Mouse (Mus musculus) neural tube, embryonic 13.5 days (tissue): Measurements from ENCODE around the gene Dnmt3b. TPM values are rescaled to one million over a fixed set of nuclear protein-coding genes. Genes with fewer than 3 reads are reported as not detected.
"Not testable (repeated sequence)": the region's sequence is repeated elsewhere in the genome, so short reads cannot be mapped to it uniquely, and the experiment has no call there.

Experiments
- ATAC-seq: fragments of 200-750 bp; cut with Nextera tagmentation; 2 replicates; pipeline ENCODE4 v1.8.0; 2017; ENCODE audit warnings: low read depth, mild to moderate bottlenecking, moderate TSS enrichment, moderate library complexity
- H3K27ac ChIP-seq: fragments of 300-500 bp; sonication (generic); replicated peaks from 2 replicates; pipeline ENCODE4 v1.5.1; 2015; ENCODE audit warnings: moderate library complexity, mild to moderate bottlenecking, inconsistent platforms
- H3K27me3 ChIP-seq: fragments of 300-500 bp; sonication (generic); 2 replicates; pipeline ENCODE4 v1.6.1; 2015; ENCODE audit warnings: mild to moderate bottlenecking, inconsistent platforms
- H3K36me3 ChIP-seq: fragments of 300-500 bp; sonication (generic); 2 replicates; pipeline ENCODE4 v1.6.1; 2015; ENCODE audit warnings: mild to moderate bottlenecking, inconsistent platforms
- H3K4me1 ChIP-seq: fragments of 300-500 bp; sonication (generic); replicated peaks from 2 replicates; pipeline ENCODE4 v1.6.1; 2015; ENCODE audit warnings: inconsistent platforms
- H3K4me2 ChIP-seq: fragments of 300-500 bp; sonication (generic); 2 replicates; pipeline ENCODE4 v1.6.1; 2015; ENCODE audit warnings: inconsistent platforms, mild to moderate bottlenecking, moderate library complexity
- H3K4me3 ChIP-seq: fragments of 300-500 bp; sonication (generic); 2 replicates; pipeline ENCODE4 v1.5.1; 2015; ENCODE audit warnings: mild to moderate bottlenecking, inconsistent platforms
- H3K9ac ChIP-seq: fragments of 300-500 bp; sonication (generic); 2 replicates; pipeline ENCODE4 v1.6.1; 2015; ENCODE audit warnings: moderate library complexity, mild to moderate bottlenecking, inconsistent platforms
- H3K9me3 ChIP-seq: fragments of 300-500 bp; sonication (generic); 2 replicates; pipeline ENCODE4 v1.6.1; 2016; ENCODE audit warnings: inconsistent platforms
- WGBS: fragments of 180-500 bp; shearing (Covaris S2); methylation state at CpG from one replicate; pipeline ENCODE4 v1.1.7; 2015; 5-methylcytosine and 5-hydroxymethylcytosine counted together
- polyA plus RNA-seq: library from polyadenylated mRNA; unstranded; fragments of >200 nt; fragmentation: Nextera tagmentation; extraction: Ambion mirVana; gene quantifications from 2 replicates; pipeline ENCODE4 v1.2.1, GENCODE M21; 2015

Gene Dnmt3b
- polyA plus RNA-seq, 1 experiment from 2014 or later = 3.9 TPM

- no peak overlapping the region for H3K27ac ChIP-seq
- H3K4me3 ChIP-seq = no peak overlapping the region
- no peak overlapping the region for H3K9ac ChIP-seq
- H3K9me3 ChIP-seq = no peaks in the 10 kb centered on the region
- H3K4me1 ChIP-seq = no peaks in the 10 kb centered on the region
- H3K27me3 ChIP-seq = no peaks in the 10 kb centered on the region
- H3K4me2 ChIP-seq = no peak overlapping the region
- no peak for ATAC-seq
- 0 out of 2 replicates have a peak, but pooled peaks cover 18% of the 10 kb centered on the region for H3K36me3 ChIP-seq
- WGBS = 98% methylated on average over 1 of the region's 1 CpGs
Measured at GRCm38 (mm10) chr2:153679959-153680358, 30.7 kb downstream of the Dnmt3b start.

GRCm38 (mm10) chr2:153693413-153693812 is 44.2 kb downstream of the Dnmt3b start:
- not testable (repeated sequence) for H3K27me3 ChIP-seq, H3K4me1 ChIP-seq, H3K27ac ChIP-seq, H3K9ac ChIP-seq, H3K9me3 ChIP-seq, ATAC-seq, H3K36me3 ChIP-seq, H3K4me2 ChIP-seq, H3K4me3 ChIP-seq
- 88% methylated on average over 7 of the region's 7 CpGs for WGBS

- Histone ChIP-seq H3K9ac (no peak overlapping the region), H3K27ac (no peak overlapping the region), H3K36me3 (no peaks in the 10 kb centered on the region), H3K4me1 (no peaks in the 10 kb centered on the region), H3K27me3 (no peaks in the 10 kb centered on the region), H3K9me3 (no peaks in the 10 kb centered on the region), H3K4me3 (no peak overlapping the region), H3K4me2 (no peak overlapping the region)
- WGBS = 68% methylated on average over 19 of the region's 19 CpGs
- ATAC-seq = no peak
Measured at GRCm38 (mm10) chr2:153694462-153695085, 45.3 kb downstream of the Dnmt3b start.

- H3K4me2 ChIP-seq = no peak within 1 kb of the TSS
- H3K27ac ChIP-seq = no peak within 1 kb of the TSS
- no peaks in the 10 kb centered on the region for H3K9me3 ChIP-seq
- no peaks in the 10 kb centered on the region for H3K27me3 ChIP-seq
- no peaks in the 10 kb centered on the region for H3K36me3 ChIP-seq
- no peaks in the 10 kb centered on the region for H3K4me1 ChIP-seq
- no peak within 1 kb of the TSS for H3K9ac ChIP-seq
- H3K4me3 ChIP-seq = no peak within 1 kb of the TSS
- no peak for ATAC-seq
Measured at GRCm38 (mm10) chr2:153696352-153696751, 47.1 kb downstream of the Dnmt3b start, which contains the start of gene Dnmt3c. Gene Dnmt3c, plus strand, starts transcription at chr2:153696652.

GRCm38 (mm10) chr2:153703389-153703788 is 54.1 kb downstream of the Dnmt3b start:
- 47% methylated on average over 6 of the region's 6 CpGs for WGBS
- H3K27me3 ChIP-seq = no peaks in the 10 kb centered on the region
- no peak overlapping the region for H3K9ac ChIP-seq
- no peaks in the 10 kb centered on the region for H3K36me3 ChIP-seq
- no peaks in the 10 kb centered on the region for H3K4me1 ChIP-seq
- H3K4me3 ChIP-seq = no peak overlapping the region
- no peak overlapping the region for H3K27ac ChIP-seq
- no peak overlapping the region for H3K4me2 ChIP-seq
- H3K9me3 ChIP-seq = no peaks in the 10 kb centered on the region
- no peak for ATAC-seq

GRCm38 (mm10) chr2:153710701-153711330 is 61.6 kb downstream of the Dnmt3b start:
- H3K36me3 ChIP-seq = no peaks in the 10 kb centered on the region
- H3K27ac ChIP-seq = no peak overlapping the region
- no peak overlapping the region for H3K4me3 ChIP-seq
- peaks cover 16% of the 10 kb centered on the region for H3K4me1 ChIP-seq
- no peaks in the 10 kb centered on the region for H3K9me3 ChIP-seq
- 50% methylated on average over 8 of the region's 8 CpGs for WGBS
- no peak overlapping the region for H3K9ac ChIP-seq
- ATAC-seq = no peak
- H3K27me3 ChIP-seq = no peaks in the 10 kb centered on the region
- H3K4me2 ChIP-seq = no peak overlapping the region

GRCm38 (mm10) chr2:153712646-153713091 is 63.4 kb downstream of the Dnmt3b start:
- H3K27me3 ChIP-seq = no peaks in the 10 kb centered on the region
- no peak overlapping the region for H3K4me2 ChIP-seq
- peak overlapping the region; percentile 84 for H3K27ac ChIP-seq
- no peaks in the 10 kb centered on the region for H3K36me3 ChIP-seq
- WGBS = 11% methylated on average over 3 of the region's 3 CpGs
- H3K4me3 ChIP-seq = no peak overlapping the region
- ATAC-seq = peak; percentile 88
- H3K9me3 ChIP-seq = no peaks in the 10 kb centered on the region
- peaks cover 16% of the 10 kb centered on the region for H3K4me1 ChIP-seq
- no peak overlapping the region for H3K9ac ChIP-seq

GRCm38 (mm10) chr2:153713227-153713626 is 64.0 kb downstream of the Dnmt3b start:
- H3K9me3 ChIP-seq = no peaks in the 10 kb centered on the region
- no peaks in the 10 kb centered on the region for H3K36me3 ChIP-seq
- no peak overlapping the region for H3K4me2 ChIP-seq
- H3K4me1 ChIP-seq = peaks cover 16% of the 10 kb centered on the region
- WGBS = 10% methylated on average over 4 of the region's 4 CpGs
- H3K27me3 ChIP-seq = no peaks in the 10 kb centered on the region
- no peak overlapping the region for H3K9ac ChIP-seq
- no peak overlapping the region for H3K4me3 ChIP-seq
- peak; percentile 94 for ATAC-seq
- peak overlapping the region; percentile 84 for H3K27ac ChIP-seq

GRCm38 (mm10) chr2:153717861-153718260 is 68.6 kb downstream of the Dnmt3b start:
- not testable (repeated sequence) for H3K27ac ChIP-seq, H3K4me1 ChIP-seq, H3K9me3 ChIP-seq, H3K36me3 ChIP-seq, H3K4me3 ChIP-seq, H3K27me3 ChIP-seq, ATAC-seq, H3K9ac ChIP-seq, H3K4me2 ChIP-seq
- WGBS = 84% methylated on average over 3 of the region's 3 CpGs

GRCm38 (mm10) chr2:153723098-153723497 is 73.8 kb downstream of the Dnmt3b start:
- 64% methylated on average over 1 of the region's 1 CpGs for WGBS
- no peak for ATAC-seq

GRCm38 (mm10) chr2:153724424-153724823 is 75.2 kb downstream of the Dnmt3b start:
- Histone ChIP-seq H3K9ac (no peak overlapping the region), H3K27ac (no peak overlapping the region), H3K4me3 (no peak overlapping the region), H3K4me2 (no peak overlapping the region), H3K9me3 (no peaks in the 10 kb centered on the region), H3K27me3 (no peaks in the 10 kb centered on the region), H3K36me3 (no peaks in the 10 kb centered on the region), H3K4me1 (no peaks in the 10 kb centered on the region)
- no peak for ATAC-seq
- WGBS = 95% methylated on average over 2 of the region's 2 CpGs

More at GRCm38 (mm10) chr2:153723098-153723497, 73.8 kb downstream of the Dnmt3b start:
- Histone ChIP-seq H3K4me3 (no peak overlapping the region), H3K9me3 (no peaks in the 10 kb centered on the region), H3K36me3 (no peaks in the 10 kb centered on the region), H3K27ac (no peak overlapping the region), H3K4me2 (no peak overlapping the region), H3K27me3 (no peaks in the 10 kb centered on the region), H3K4me1 (no peaks in the 10 kb centered on the region), H3K9ac (no peak overlapping the region)

- H3K9ac ChIP-seq = no peak overlapping the region
- H3K9me3 ChIP-seq = no peaks in the 10 kb centered on the region
- no peaks in the 10 kb centered on the region for H3K4me1 ChIP-seq
- no peak for ATAC-seq
- no peak overlapping the region for H3K4me2 ChIP-seq
- 66% methylated on average over 2 of the region's 2 CpGs for WGBS
- no peak overlapping the region for H3K4me3 ChIP-seq
- no peak overlapping the region for H3K27ac ChIP-seq
- no peaks in the 10 kb centered on the region for H3K36me3 ChIP-seq
- H3K27me3 ChIP-seq = no peaks in the 10 kb centered on the region
Measured at GRCm38 (mm10) chr2:153724871-153725270, 75.6 kb downstream of the Dnmt3b start.

GRCm38 (mm10) chr2:153725291-153725690 is 76.0 kb downstream of the Dnmt3b start:
- no peaks in the 10 kb centered on the region for H3K36me3 ChIP-seq
- no peak overlapping the region for H3K9ac ChIP-seq
- 80% methylated on average over 4 of the region's 4 CpGs for WGBS
- no peak overlapping the region for H3K4me3 ChIP-seq
- H3K4me1 ChIP-seq = no peaks in the 10 kb centered on the region
- H3K4me2 ChIP-seq = no peak overlapping the region
- H3K27ac ChIP-seq = no peak overlapping the region
- no peaks in the 10 kb centered on the region for H3K9me3 ChIP-seq
- H3K27me3 ChIP-seq = no peaks in the 10 kb centered on the region
- no peak for ATAC-seq
